Mouse (Mus musculus) bone marrow macrophage, adult 2 months (primary cell): Measurements from ENCODE around the gene Spef2.

ENCODE experiments used
- CTCF ChIP-seq: IDR thresholded peaks from 2 replicates; pipeline ENCODE4 v1.5.1; 2012; ENCODE audit warnings: low read depth, mild to moderate bottlenecking, low read length, moderate library complexity
- POLR2A ChIP-seq: IDR thresholded peaks from 2 replicates; pipeline ENCODE4 v1.6.1; 2012; ENCODE audit warnings: mild to moderate bottlenecking, low read depth, low read length, borderline replicate concordance

GRCm38 (mm10) chr15:9788245-9789030, 39.8 kb upstream of the Spef2 start:
- TF ChIP-seq CTCF, result no peak
- TF ChIP-seq POLR2A, result no peak
